Mouse (Mus musculus) testis, adult 2 months (tissue): Measurements from ENCODE around the gene Rrnad1.

Experiments used
- CTCF ChIP-seq: fragments of 200-500 bp; IDR thresholded peaks from 2 replicates; pipeline ENCODE4 v1.5.1; 2012; ENCODE audit warnings: low read depth, mild to moderate bottlenecking, inconsistent platforms, low read length, moderate library complexity; ENCODE audit not compliant: control insufficient read depth, insufficient read depth, insufficient replicate concordance
- POLR2A ChIP-seq: fragments of 200-500 bp; IDR thresholded peaks from 2 replicates; pipeline ENCODE4 v1.6.1; 2012; ENCODE audit warnings: low read depth, mild to moderate bottlenecking, inconsistent platforms, low read length, moderate library complexity; ENCODE audit not compliant: control insufficient read depth

DNA sequence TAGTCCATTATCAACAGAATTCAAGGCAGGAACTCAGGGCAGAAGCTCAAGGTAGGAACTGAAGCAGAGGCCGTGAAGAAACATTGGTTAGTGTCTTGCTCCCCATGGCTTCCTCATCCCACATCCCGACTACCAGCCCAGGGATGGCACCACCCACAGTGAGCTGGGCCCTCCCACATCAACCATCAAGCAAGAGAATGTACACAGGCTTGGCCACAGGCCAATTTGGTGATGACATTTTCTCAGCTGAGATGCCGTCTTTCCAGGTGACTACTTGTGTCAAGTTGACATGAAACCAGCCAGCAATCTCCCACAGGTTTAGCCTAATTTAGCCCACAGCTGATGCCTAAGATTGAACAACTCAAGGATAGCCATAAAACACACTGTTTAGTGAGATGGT lies 31.3 kb downstream of the Rrnad1 start:
- TF ChIP-seq CTCF (no peak), POLR2A (no peak)
